Mouse (Mus musculus): ENCODE results near the gene Lyrm9. TPM values are rescaled to one million over a fixed set of nuclear protein-coding genes. Genes with fewer than 3 reads are reported as not detected.

The Lyrm9 gene
- polyA plus RNA-seq, 1 experiment from 2014 or later, result 10.7 TPM

DNA sequence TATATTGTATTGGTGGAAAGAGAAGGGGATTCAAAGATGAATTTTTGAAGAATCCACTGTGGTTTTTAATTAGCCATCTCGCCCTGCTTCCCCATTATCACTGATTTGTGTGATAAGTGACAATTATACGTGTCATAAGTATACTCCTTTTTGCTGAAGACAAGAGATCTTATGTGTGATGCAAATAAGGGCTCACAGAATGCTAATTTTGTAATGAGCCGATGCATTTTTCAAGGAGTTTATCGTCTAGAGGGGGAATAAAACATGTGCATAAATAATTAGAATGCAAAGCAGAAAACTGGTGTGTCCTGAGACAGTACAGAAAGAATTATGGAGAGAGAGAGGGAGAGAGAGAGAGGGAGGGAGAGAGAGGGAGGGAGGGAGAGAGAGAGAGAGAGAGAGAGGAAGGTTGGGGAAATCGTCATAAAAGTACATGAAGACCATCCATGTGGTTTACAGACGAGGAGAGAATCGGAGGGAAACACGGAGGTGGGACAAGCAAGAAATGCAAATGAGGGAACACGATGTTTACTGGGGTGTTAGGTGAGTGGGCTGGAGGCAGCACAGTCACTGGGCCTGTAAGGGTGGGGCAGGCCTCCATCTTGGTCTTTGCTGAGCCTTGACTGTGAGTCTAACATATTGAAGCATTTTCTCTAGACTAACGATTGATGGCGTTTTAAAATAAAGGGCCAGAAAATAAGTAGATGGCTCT, 8.9 kb upstream of the Lyrm9 start:
- H3K27me3 ChIP-seq, result no peaks in the 10 kb centered on the region
- H3K36me3 ChIP-seq, result no peaks in the 10 kb centered on the region
- H3K4me1 ChIP-seq, result peaks cover 10% of the 10 kb centered on the region
- no peak for ATAC-seq (ENCODE audit: insufficient number of reproducible peaks, insufficient read depth, low FRiP score, low TSS enrichment)
- WGBS, result 81% methylated on average over 11 of the region's 11 CpGs
- H3K4me3 ChIP-seq, result no peak overlapping the region
- no peak overlapping the region for H3K27ac ChIP-seq
- no peak overlapping the region for H3K4me2 ChIP-seq (replicated peaks)
- H3K9ac ChIP-seq, result no peak overlapping the region
- no peaks in the 10 kb centered on the region for H3K9me3 ChIP-seq

DNA sequence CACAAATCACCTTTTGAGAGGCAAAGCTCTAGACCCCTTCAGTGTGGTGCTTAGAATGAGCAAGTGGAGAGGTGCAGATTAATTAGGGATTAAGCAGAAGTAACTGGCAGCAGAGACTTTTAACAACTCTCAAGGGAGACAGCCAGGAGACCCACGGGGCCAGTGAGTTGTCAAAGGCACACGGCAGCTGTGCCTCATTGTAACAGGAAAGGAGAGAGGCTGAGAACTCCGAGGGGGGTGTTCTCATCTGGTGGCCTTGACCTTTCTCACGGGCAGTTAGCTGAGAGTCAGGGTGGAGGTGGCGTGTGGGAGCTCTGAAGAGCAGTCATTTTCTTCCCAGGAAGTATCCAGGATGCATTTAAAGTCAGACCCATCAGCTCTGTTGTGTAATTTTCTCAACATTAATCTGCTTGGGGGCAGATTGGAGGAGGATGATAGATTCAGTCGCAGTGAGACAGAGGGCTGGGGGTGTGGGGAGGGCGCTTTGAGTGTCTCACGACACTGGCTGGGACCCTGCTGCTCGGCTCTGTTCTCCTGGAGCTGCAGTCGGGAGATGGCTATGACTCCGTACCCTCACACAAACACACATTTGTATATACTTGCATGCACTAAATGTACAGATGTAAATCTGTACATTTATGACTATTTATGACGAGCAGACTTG, 5.9 kb upstream of the Lyrm9 start:
- H3K27ac ChIP-seq, result no peak overlapping the region
- H3K9ac ChIP-seq, result no peak overlapping the region
- peaks cover 7% of the 10 kb centered on the region for H3K4me1 ChIP-seq
- ATAC-seq (ENCODE audit: insufficient number of reproducible peaks, insufficient read depth, low FRiP score, low TSS enrichment), result no peak
- WGBS, result 33% methylated on average over 12 of the region's 12 CpGs
- no peak overlapping the region for H3K4me2 ChIP-seq (replicated peaks)
- H3K27me3 ChIP-seq, result no peaks in the 10 kb centered on the region
- H3K36me3 ChIP-seq, result no peaks in the 10 kb centered on the region
- no peak overlapping the region for H3K4me3 ChIP-seq
- H3K9me3 ChIP-seq, result no peaks in the 10 kb centered on the region

GRCm38 (mm10) chr11:78822792-78823498, 3.4 kb upstream of the Lyrm9 start:
- no peaks in the 10 kb centered on the region for H3K9me3 ChIP-seq
- peaks cover 16% of the 10 kb centered on the region for H3K4me1 ChIP-seq
- H3K9ac ChIP-seq, result no peak overlapping the region

GRCm38 (mm10) chr11:78827546-78827945, 1.2 kb downstream of the Lyrm9 start:
- Histone ChIP-seq H3K27me3 (no peaks in the 10 kb centered on the region), H3K36me3 (no peaks in the 10 kb centered on the region), H3K9me3 (no peaks in the 10 kb centered on the region), H3K27ac (no peak overlapping the region), H3K9ac (no peak overlapping the region), H3K4me3 (no peak overlapping the region), H3K4me2 (replicated peaks) (peak overlapping the region; percentile 74; the same call in 1 of the 2 replicates), H3K4me1 (peaks cover 14% of the 10 kb centered on the region)
- WGBS, result 42% methylated on average over 7 of the region's 7 CpGs
- no peak for ATAC-seq (ENCODE audit: insufficient number of reproducible peaks, insufficient read depth, low FRiP score, low TSS enrichment)

More at GRCm38 (mm10) chr11:78822792-78823498, 3.4 kb upstream of the Lyrm9 start:
- ATAC-seq (ENCODE audit: insufficient number of reproducible peaks, insufficient read depth, low FRiP score, low TSS enrichment), result no peak
- Histone ChIP-seq H3K27ac (no peak overlapping the region), H3K36me3 (no peaks in the 10 kb centered on the region), H3K4me2 (replicated peaks) (no peak overlapping the region), H3K27me3 (no peaks in the 10 kb centered on the region), H3K4me3 (no peak overlapping the region)
- WGBS, result 59% methylated on average over 13 of the region's 13 CpGs

DNA sequence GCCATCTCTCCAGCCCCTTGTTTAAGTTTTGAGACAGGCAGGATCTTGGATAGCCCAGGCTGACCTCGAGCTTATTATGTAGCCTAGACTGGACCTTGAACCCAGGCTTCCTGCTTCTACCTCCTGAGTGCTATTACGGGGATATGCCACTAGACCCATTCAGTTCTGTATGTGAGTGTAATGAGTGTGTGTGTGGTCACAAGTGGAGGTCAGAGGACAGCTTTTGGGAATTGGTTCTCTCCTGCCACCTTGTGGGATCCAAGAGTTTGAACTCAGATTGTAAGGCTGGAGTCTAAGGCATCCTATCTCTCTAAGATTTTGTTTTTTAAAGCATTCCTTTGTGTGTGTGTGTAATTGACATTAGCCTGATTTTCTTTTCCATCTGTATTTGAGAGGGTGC, 2.0 kb downstream of the Lyrm9 start:
- H3K27me3 ChIP-seq, result no peaks in the 10 kb centered on the region
- H3K4me1 ChIP-seq, result peaks cover 14% of the 10 kb centered on the region
- H3K36me3 ChIP-seq, result no peaks in the 10 kb centered on the region
- H3K4me3 ChIP-seq, result no peak overlapping the region
- no peak overlapping the region for H3K4me2 ChIP-seq (replicated peaks)
- ATAC-seq (ENCODE audit: insufficient number of reproducible peaks, insufficient read depth, low FRiP score, low TSS enrichment), result no peak
- no peak overlapping the region for H3K9ac ChIP-seq
- H3K27ac ChIP-seq, result no peak overlapping the region
- H3K9me3 ChIP-seq, result no peaks in the 10 kb centered on the region
- 43% methylated on average over 2 of the region's 2 CpGs for WGBS

DNA sequence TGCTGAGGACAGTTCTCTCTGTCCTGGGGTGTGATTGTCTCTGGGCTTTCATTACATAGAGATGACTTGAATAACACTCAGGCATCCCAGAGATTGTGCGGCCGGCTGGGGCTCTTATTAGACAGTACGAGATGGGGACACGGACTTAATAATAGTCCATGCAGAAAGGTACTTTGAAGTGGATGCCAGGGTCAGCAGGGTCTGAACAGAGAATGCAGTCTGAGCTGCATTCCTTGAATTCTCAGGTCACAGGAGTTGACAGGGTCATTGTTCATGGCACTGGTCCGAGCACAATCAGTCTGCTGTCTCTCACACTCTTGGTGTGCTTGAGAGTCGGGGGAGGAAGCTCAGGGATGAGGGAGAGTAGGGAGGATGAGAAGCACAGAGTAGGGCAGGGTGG, 3.0 kb downstream of the Lyrm9 start:
- no peak for ATAC-seq (ENCODE audit: insufficient number of reproducible peaks, insufficient read depth, low FRiP score, low TSS enrichment)
- Histone ChIP-seq H3K27me3 (no peaks in the 10 kb centered on the region), H3K9ac (no peak overlapping the region), H3K36me3 (no peaks in the 10 kb centered on the region), H3K9me3 (no peaks in the 10 kb centered on the region), H3K4me2 (replicated peaks) (no peak overlapping the region), H3K4me1 (peaks cover 14% of the 10 kb centered on the region), H3K27ac (no peak overlapping the region), H3K4me3 (no peak overlapping the region)
- WGBS, result 16% methylated on average over 6 of the region's 6 CpGs

DNA sequence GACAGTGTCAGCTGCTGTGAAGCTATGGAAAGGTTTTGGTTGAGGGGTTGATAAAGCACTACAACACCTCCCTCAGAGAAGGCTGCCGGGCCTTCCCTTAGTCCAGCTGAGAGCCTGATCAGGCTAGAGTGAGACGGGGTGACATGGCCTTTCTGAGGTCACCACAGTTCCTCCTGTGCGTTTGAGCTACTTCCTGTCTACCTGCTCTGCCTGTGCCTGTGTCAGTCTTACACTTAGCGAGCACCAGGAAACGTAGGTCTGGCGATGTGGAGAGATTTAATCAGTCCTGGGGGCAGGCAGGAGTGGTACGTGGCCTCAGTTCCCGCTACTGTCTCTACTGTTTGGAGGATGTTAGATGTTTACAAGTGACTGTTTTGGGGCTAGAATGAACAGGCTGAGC, 3.8 kb downstream of the Lyrm9 start:
- H3K9me3 ChIP-seq, result no peaks in the 10 kb centered on the region
- no peak overlapping the region for H3K4me3 ChIP-seq
- 45% methylated on average over 8 of the region's 8 CpGs for WGBS
- no peak overlapping the region for H3K27ac ChIP-seq
- H3K4me2 ChIP-seq (replicated peaks), result no peak overlapping the region
- H3K27me3 ChIP-seq, result no peaks in the 10 kb centered on the region
- no peak for ATAC-seq (ENCODE audit: insufficient number of reproducible peaks, insufficient read depth, low FRiP score, low TSS enrichment)
- H3K9ac ChIP-seq, result no peak overlapping the region
- peaks cover 14% of the 10 kb centered on the region for H3K4me1 ChIP-seq
- H3K36me3 ChIP-seq, result no peaks in the 10 kb centered on the region

DNA sequence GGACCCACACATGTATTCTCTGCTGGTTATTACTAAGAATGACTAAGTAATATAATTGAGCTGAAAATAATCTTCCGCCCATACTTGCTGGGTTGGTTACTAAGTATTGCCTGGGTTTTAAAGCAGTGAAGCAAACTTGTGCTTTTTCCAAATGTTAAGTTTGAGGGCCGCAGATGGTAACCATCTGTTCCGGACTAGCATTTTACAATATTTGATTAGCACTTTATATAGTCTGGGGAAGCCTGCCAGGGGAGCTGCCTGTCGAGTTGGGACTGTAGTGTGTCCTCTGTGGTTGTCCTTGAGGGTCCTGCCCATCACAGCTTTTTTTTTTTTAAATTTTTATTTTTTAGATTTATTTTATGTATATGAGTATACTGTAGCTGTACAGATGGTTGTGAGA, 5.3 kb downstream of the Lyrm9 start:
- Histone ChIP-seq H3K9ac (no peak overlapping the region), H3K4me1 (peaks cover 14% of the 10 kb centered on the region), H3K36me3 (no peaks in the 10 kb centered on the region), H3K27ac (no peak overlapping the region), H3K4me2 (replicated peaks) (no peak overlapping the region), H3K4me3 (no peak overlapping the region), H3K9me3 (no peaks in the 10 kb centered on the region), H3K27me3 (no peaks in the 10 kb centered on the region)
- ATAC-seq (ENCODE audit: insufficient number of reproducible peaks, insufficient read depth, low FRiP score, low TSS enrichment), result no peak
- WGBS, result 45% methylated on average over 4 of the region's 4 CpGs

GRCm38 (mm10) chr11:78832117-78832726, 5.8 kb downstream of the Lyrm9 start:
- no peak for ATAC-seq (ENCODE audit: insufficient number of reproducible peaks, insufficient read depth, low FRiP score, low TSS enrichment)
- 84% methylated on average over 10 of the region's 10 CpGs for WGBS

DNA sequence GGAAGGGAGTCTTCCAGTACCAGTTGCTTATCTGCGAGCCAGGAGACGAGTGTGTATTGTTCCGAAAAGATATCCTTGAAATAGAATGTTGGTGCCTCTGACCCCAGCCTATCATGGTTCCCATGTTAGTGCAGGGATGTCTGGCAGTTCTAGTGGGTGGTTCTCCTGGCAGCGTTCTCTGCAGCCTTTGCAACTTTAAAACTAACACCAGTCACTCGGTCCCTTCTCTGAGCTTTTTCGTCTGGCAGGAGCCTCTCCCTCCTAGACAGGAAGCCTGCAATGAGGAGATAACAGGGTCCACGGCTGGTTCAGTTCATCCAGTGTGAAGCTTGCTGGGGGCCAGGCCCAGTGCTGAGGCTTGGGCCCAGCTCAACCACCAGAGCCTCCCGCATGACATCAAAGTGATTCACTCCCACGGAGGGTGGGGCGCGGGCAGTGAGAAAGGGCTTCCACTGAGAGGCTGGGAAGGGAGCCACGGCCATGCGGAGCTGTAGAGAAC, 6.5 kb downstream of the Lyrm9 start:
- WGBS, result 72% methylated on average over 13 of the region's 13 CpGs
- peaks cover 5% of the 10 kb centered on the region; the same call in 1 of the 2 replicates for H3K4me1 ChIP-seq
- no peak overlapping the region for H3K9ac ChIP-seq
- H3K4me3 ChIP-seq, result no peak overlapping the region
- no peak overlapping the region for H3K4me2 ChIP-seq (replicated peaks)
- no peaks in the 10 kb centered on the region for H3K9me3 ChIP-seq
- no peak overlapping the region for H3K27ac ChIP-seq
- no peaks in the 10 kb centered on the region for H3K36me3 ChIP-seq
- H3K27me3 ChIP-seq, result no peaks in the 10 kb centered on the region
- ATAC-seq (ENCODE audit: insufficient number of reproducible peaks, insufficient read depth, low FRiP score, low TSS enrichment), result no peak

More at GRCm38 (mm10) chr11:78832117-78832726, 5.8 kb downstream of the Lyrm9 start:
- no peaks in the 10 kb centered on the region for H3K9me3 ChIP-seq
- no peak overlapping the region for H3K27ac ChIP-seq
- H3K36me3 ChIP-seq, result no peaks in the 10 kb centered on the region
- H3K27me3 ChIP-seq, result no peaks in the 10 kb centered on the region
- peaks cover 9% of the 10 kb centered on the region for H3K4me1 ChIP-seq
- H3K4me2 ChIP-seq (replicated peaks), result no peak overlapping the region
- H3K9ac ChIP-seq, result no peak overlapping the region
- no peak overlapping the region for H3K4me3 ChIP-seq

DNA sequence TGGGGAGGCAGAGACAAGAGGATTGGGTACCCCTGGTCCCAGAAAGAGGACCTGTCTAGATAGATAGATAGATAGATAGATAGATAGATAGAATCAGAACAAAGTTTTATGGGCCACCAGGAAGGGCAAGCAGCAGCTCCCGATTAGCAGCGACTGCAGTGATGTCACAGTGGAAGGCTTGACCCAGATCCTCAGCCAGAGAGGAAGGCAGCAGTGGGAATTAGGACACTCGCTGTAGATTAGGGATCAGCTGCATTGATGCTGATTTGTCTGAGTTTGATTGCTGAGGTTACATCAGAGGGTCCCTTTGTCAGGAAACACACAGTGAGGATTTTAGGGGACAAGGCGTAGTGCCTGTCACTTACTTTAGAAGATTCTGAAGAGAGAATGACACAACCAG, 10.1 kb downstream of the Lyrm9 start:
- Histone ChIP-seq H3K27me3 (no peaks in the 10 kb centered on the region), H3K4me3 (no peak overlapping the region), H3K9me3 (no peaks in the 10 kb centered on the region), H3K9ac (no peak overlapping the region), H3K4me2 (replicated peaks) (no peak overlapping the region), H3K4me1 (0 out of 2 replicates have a peak, but pooled peaks cover 4% of the 10 kb centered on the region), H3K36me3 (no peaks in the 10 kb centered on the region), H3K27ac (no peak overlapping the region)
- ATAC-seq (ENCODE audit: insufficient number of reproducible peaks, insufficient read depth, low FRiP score, low TSS enrichment), result no peak
- WGBS, result 85% methylated on average over 4 of the region's 4 CpGs

Measured in embryonic facial prominence, embryonic 12.5 days (tissue).